Mouse (Mus musculus) Patski (cell line): ENCODE data around the gene Ndufs2. TPM values are rescaled to one million over a fixed set of nuclear protein-coding genes. Genes with fewer than 3 reads are reported as not detected.
A peak's percentile ranks its signal among the peaks of the same experiment; 100 is the strongest.

ENCODE experiments used
- ATAC-seq: fragments of 100-300 bp; one replicate; pipeline ENCODE4 v1.8.0; 2021
- CTCF ChIA-PET: fragments of 350-600 bp; sonication (Branson Sonifier 250); formaldehyde crosslinking; loops from one replicate; lab custom pipeline; 2022; ENCODE audit warnings: inconsistent platforms; lab: Charles Lee
- POLR2A ChIA-PET: fragments of 350-600 bp; sonication (Branson Sonifier 250); formaldehyde crosslinking; loops from one replicate; lab custom pipeline; 2022; ENCODE audit warnings: antibody characterized with exemption, inconsistent platforms; lab: Charles Lee
- DNase-seq: peaks from one replicate; pipeline ENCODE4 v3.0.0-alpha.2; 2011; ENCODE audit warnings: low read depth, low spot score
- H3K27me3 ChIP-seq: fragments of 371-371 bp; one replicate; pipeline ENCODE4 v1.5.1; 2021
- CTCF ChIP-seq: fragments of 100-300 bp; IDR thresholded peaks from one replicate; pipeline ENCODE4 v1.5.1; 2021
- in situ Hi-C: fragments of 300-500 bp; cut with MboI; formaldehyde crosslinking; loops from 3 replicates; pipeline ENCODE4 v1.11.1; 2018; ENCODE audit warnings: low pct_unique_long_range_greater_than_20kb, mixed read lengths
- polyA plus RNA-seq: library from polyadenylated mRNA; unstranded; gene quantifications from one replicate; pipeline ENCODE4 v1.2.3, GENCODE M21; 2021

Ndufs2 gene
- polyA plus RNA-seq, 1 experiment from 2014 or later: 436 TPM

GRCm38 (mm10) chr1:171235791-171236190 lies 15.4 kb downstream of the Ndufs2 start:
- CTCF ChIA-PET: interaction anchor here (0.8 to 2.0 kb wide), 5 partner anchors 11 to 125 kb away, joined by 3 to 6 read pairs (median 3); partner anchors contain the start of genes Apoa2 and Ppox
- in situ Hi-C loops: no loop called here
- no peak for TF ChIP-seq CTCF
- DNase-seq (no peak), ATAC-seq (no peak)
- POLR2A ChIA-PET: no interaction called here
- no peaks in the 10 kb centered on the region for H3K27me3 ChIP-seq

DNA sequence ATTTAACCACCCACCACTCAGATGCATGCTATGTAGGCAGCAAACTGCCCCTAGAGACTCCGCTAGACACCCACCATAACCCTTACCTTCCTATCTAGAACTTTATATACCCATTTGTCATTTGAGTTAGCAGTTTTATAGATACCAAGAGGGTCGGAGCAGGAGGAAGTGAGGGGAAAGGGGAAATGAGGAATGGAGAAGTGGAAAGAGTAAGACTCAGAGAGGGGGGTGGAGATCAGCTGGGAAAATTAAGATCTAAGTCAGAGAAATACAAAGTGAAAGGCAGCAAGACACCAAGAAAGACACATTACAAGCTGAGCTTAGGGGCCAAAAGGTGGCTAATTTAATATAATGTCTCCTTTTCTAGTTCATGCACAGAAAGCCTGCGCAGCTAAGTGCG lies 16.6 kb downstream of the Ndufs2 start:
- no peak for DNase-seq
- POLR2A ChIA-PET: interaction anchor here (0.6 to 1.8 kb wide), 3 partner anchors 8 to 119 kb away, joined by 3 to 6 read pairs (median 4); partner anchors contain the start of gene Tomm40l
- no peak for TF ChIP-seq CTCF
- in situ Hi-C loops: no loop called here
- CTCF ChIA-PET: interaction anchor here (1.0 to 2.0 kb wide), 4 partner anchors 11 to 123 kb away, joined by 3 to 6 read pairs (median 4); partner anchors contain the start of gene Ppox
- no peaks in the 10 kb centered on the region for H3K27me3 ChIP-seq
- no peak for ATAC-seq

DNA sequence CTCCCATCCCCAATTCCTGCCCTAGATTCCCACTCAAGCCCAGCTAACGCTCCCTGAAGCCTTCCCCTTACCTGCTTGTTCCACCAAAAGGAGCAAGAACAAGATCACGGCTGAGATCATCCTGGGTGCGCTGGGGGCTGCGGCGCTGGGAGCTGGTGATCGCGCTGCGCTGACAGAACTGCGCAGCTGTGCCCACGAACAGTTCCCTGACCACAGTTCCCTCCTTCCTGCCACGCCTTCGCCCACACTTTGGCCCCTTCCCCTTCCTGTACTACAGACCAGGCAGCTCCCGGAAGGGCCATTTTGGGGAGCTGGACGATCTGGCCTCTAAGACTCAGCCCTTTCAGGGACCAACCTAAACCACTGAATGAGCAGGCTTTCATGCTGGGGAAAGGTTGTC lies 17.1 kb downstream of the Ndufs2 start, which contains the start of gene Fcer1g:
TSS of gene Fcer1g (minus strand) at position 240 of the 400 bp plus-strand sequence.
- H3K27me3 ChIP-seq: no peaks in the 10 kb centered on the region
- no peak for TF ChIP-seq CTCF
- ChIA-PET POLR2A (interaction anchor here (1.0 to 1.8 kb wide), 4 partner anchors 9 to 78 kb away, joined by 3 to 6 read pairs (median 4); partner anchors contain the start of genes Ndufs2 and Tomm40l), CTCF (interaction anchor here (1.5 to 2.0 kb wide), 2 partner anchors 11 to 47 kb away, joined by 4 read pairs; partner anchors contain the start of gene Ppox)
- in situ Hi-C loops: no loop called here
- ATAC-seq (no peak), DNase-seq (no peak)

- CTCF ChIA-PET: interaction anchor here (1.1 to 1.6 kb wide), 2 partner anchors 10 to 15 kb away, joined by 3 read pairs; no protein-coding TSS in a partner anchor
- POLR2A ChIA-PET: interaction anchor here (0.9 to 1.8 kb wide), 4 partner anchors 10 to 84 kb away, joined by 3 to 6 read pairs (median 4); partner anchors contain the start of gene Ndufs2
- no peak for TF ChIP-seq CTCF
- DNase-seq (no peak), ATAC-seq (no peak)
- H3K27me3 ChIP-seq: no peaks in the 10 kb centered on the region
- in situ Hi-C loops: no loop called here
Measured at GRCm38 (mm10) chr1:171232800-171233730, 18.1 kb downstream of the Ndufs2 start.

DNA sequence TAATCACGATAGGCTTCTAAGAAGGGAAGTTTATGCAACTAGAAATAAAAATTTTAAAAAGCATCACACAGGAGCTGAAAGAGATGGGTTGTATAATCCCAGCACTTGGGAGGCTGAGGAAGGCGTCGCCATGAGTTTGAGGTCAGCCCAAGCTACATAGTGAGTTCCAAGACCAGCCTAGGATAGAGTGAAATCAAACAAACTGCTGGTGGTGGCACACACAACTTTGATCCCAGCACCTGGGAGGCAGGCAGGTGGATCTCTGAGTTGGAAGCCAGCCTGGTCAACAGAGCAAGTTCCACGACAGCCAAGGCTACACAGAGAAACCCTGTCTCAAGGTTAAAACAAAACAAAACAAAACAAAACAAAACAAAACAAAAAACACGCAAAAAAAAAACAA lies 18.8 kb downstream of the Ndufs2 start:
- TF ChIP-seq CTCF: no peak
- ChIA-PET CTCF (interaction anchor here (1.1 to 1.6 kb wide), 2 partner anchors 11 to 16 kb away, joined by 3 read pairs; no protein-coding TSS in a partner anchor), POLR2A (interaction anchor here (0.9 to 1.2 kb wide), 4 partner anchors 9 to 119 kb away, joined by 3 to 7 read pairs (median 4); partner anchors contain the start of gene Cfap126)
- no peak for ATAC-seq
- DNase-seq: no peak
- in situ Hi-C loops: no loop called here
- no peaks in the 10 kb centered on the region for H3K27me3 ChIP-seq

- DNase-seq: peak; percentile 62
- no peaks in the 10 kb centered on the region for H3K27me3 ChIP-seq
- CTCF ChIA-PET: interaction anchor here (1.1 to 1.6 kb wide), 2 partner anchors 11 to 16 kb away, joined by 3 read pairs; no protein-coding TSS in a partner anchor
- in situ Hi-C loops: no loop called here
- POLR2A ChIA-PET: interaction anchor here (0.7 to 1.2 kb wide), 6 partner anchors 9 to 118 kb away, joined by 3 to 7 read pairs (median 4); partner anchors contain the start of gene Cfap126
- peak; percentile 55 for ATAC-seq
- no peak for TF ChIP-seq CTCF
Measured at GRCm38 (mm10) chr1:171231844-171232243, 19.3 kb downstream of the Ndufs2 start.

- TF ChIP-seq CTCF: no peak
- DNase-seq (no peak), ATAC-seq (no peak)
- H3K27me3 ChIP-seq: no peaks in the 10 kb centered on the region
- POLR2A ChIA-PET: interaction anchor here (1.3 kb wide), 1 partner anchor 40 kb away, joined by 3 read pairs; the partner anchor contains the start of gene B4galt3
- CTCF ChIA-PET: interaction anchor here (1.3 kb wide), 1 partner anchor 8 kb away, joined by 3 read pairs; no protein-coding TSS in a partner anchor
- in situ Hi-C loops: no loop called here
Measured at GRCm38 (mm10) chr1:171230215-171230614, 21.0 kb downstream of the Ndufs2 start.

DNA sequence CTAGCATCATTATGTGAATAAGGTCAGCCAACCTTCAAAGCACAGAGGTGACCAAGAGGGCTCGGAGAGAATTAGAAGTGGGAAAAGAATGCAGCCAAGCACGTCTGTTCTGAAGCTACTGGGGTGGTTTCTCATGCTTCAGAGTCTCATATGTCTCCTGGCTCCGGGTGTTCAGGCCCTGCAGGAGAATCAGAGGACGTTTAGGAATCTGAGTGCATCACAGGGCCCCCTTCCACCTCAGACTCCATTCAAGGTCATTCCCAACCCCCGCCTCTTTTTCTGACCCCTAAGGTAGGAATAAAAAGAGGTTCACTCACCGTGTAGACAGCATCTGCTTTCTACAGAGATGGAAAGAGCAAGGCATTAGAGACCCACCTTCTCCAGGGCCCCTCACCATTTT lies 21.4 kb downstream of the Ndufs2 start:
- ATAC-seq (no peak), DNase-seq (no peak)
- CTCF ChIA-PET: interaction anchor here (1.1 to 1.3 kb wide), 2 partner anchors 9 to 81 kb away, joined by 3 read pairs; no protein-coding TSS in a partner anchor
- POLR2A ChIA-PET: interaction anchor here (1.3 kb wide), 1 partner anchor 40 kb away, joined by 3 read pairs; the partner anchor contains the start of gene B4galt3
- H3K27me3 ChIP-seq: no peaks in the 10 kb centered on the region
- no peak for TF ChIP-seq CTCF
- in situ Hi-C loops: no loop called here

GRCm38 (mm10) chr1:171227879-171228278 lies 23.3 kb downstream of the Ndufs2 start:
- DNase-seq: no peak
- ChIA-PET POLR2A (interaction anchor here (0.6 to 1.0 kb wide), 2 partner anchors 35 to 60 kb away, joined by 3 read pairs; partner anchors contain the start of gene Usp21), CTCF (interaction anchor here (1.1 to 1.4 kb wide), 2 partner anchors 11 to 109 kb away, joined by 4 read pairs; no protein-coding TSS in a partner anchor)
- no peak for TF ChIP-seq CTCF
- no peak for ATAC-seq
- in situ Hi-C loops: no loop called here
- H3K27me3 ChIP-seq: no peaks in the 10 kb centered on the region

DNA sequence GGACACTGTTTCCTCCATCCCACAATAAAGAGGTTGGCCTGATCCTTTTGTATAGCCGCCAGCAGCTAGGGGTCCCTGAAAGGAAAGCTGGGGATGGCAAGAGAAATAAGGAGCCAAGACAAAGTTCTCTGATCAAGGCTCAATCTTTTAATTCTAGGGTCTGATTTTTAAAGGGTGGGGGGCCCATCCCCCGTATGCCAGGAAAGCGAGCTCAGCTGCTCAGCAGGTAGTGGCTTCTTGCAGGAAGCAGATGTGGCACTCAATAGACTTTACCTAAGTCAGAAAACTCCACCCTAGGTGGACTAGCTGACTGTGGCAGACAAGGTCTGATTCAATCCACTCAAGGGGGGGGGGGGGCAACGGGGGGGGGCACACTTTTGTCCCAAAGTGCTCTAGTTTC lies 24.4 kb downstream of the Ndufs2 start:
- TF ChIP-seq CTCF: no peak
- ChIA-PET CTCF (no interaction called here), POLR2A (no interaction called here)
- in situ Hi-C loops: no loop called here
- ATAC-seq (no peak), DNase-seq (no peak)
- no peaks in the 10 kb centered on the region for H3K27me3 ChIP-seq
